Mouse (Mus musculus) neural tube, embryonic 15.5 days (tissue): ENCODE data around the gene Enkur. TPM values are rescaled to one million over a fixed set of nuclear protein-coding genes. Genes with fewer than 3 reads are reported as not detected.
"Not testable (repeated sequence)": the region's sequence is repeated elsewhere in the genome, so short reads cannot be mapped to it uniquely, and the experiment has no call there.

Source experiments
- ATAC-seq: fragments of 200-750 bp; cut with Nextera tagmentation; 2 replicates; pipeline ENCODE4 v1.8.0; 2017; ENCODE audit warnings: mild to moderate bottlenecking, moderate TSS enrichment, moderate library complexity; ENCODE audit not compliant: low FRiP score
- H3K27ac ChIP-seq: fragments of 300-500 bp; sonication (generic); replicated peaks from 2 replicates; pipeline ENCODE4 v1.5.1; 2015; ENCODE audit warnings: mild to moderate bottlenecking, inconsistent platforms
- H3K27me3 ChIP-seq: fragments of 300-500 bp; sonication (generic); replicated peaks from 2 replicates; pipeline ENCODE4 v1.6.1; 2015; ENCODE audit warnings: inconsistent platforms
- H3K36me3 ChIP-seq: fragments of 300-500 bp; sonication (generic); 2 replicates; pipeline ENCODE4 v1.6.1; 2015; ENCODE audit warnings: inconsistent platforms
- H3K4me1 ChIP-seq: fragments of 300-500 bp; sonication (generic); 2 replicates; pipeline ENCODE4 v1.6.1; 2015; ENCODE audit warnings: inconsistent platforms
- H3K4me2 ChIP-seq: fragments of 300-500 bp; sonication (generic); 2 replicates; pipeline ENCODE4 v1.6.1; 2015; ENCODE audit warnings: inconsistent platforms, mild to moderate bottlenecking, moderate library complexity
- H3K4me3 ChIP-seq: fragments of 300-500 bp; sonication (generic); replicated peaks from 2 replicates; pipeline ENCODE4 v1.5.1; 2015; ENCODE audit warnings: mild to moderate bottlenecking, inconsistent platforms
- H3K9ac ChIP-seq: fragments of 300-500 bp; sonication (generic); replicated peaks from 2 replicates; pipeline ENCODE4 v1.6.1; 2015; ENCODE audit warnings: mild to moderate bottlenecking, inconsistent platforms
- H3K9me3 ChIP-seq: fragments of 300-500 bp; sonication (generic); replicated peaks from 2 replicates; pipeline ENCODE4 v1.6.1; 2016; ENCODE audit warnings: inconsistent platforms
- WGBS: fragments of 180-500 bp; shearing (Covaris S2); methylation state at CpG from one replicate; pipeline ENCODE4 v1.1.7; 2015; ENCODE audit warnings: mixed read lengths; 5-methylcytosine and 5-hydroxymethylcytosine counted together
- polyA plus RNA-seq: library from polyadenylated mRNA; unstranded; fragments of >200 nt; fragmentation: Nextera tagmentation; extraction: Ambion mirVana; gene quantifications from 2 replicates; pipeline ENCODE4 v1.2.1, GENCODE M21; 2015

Gene Enkur
- polyA plus RNA-seq = 2.6 and 3.6 TPM in 2 replicates

DNA sequence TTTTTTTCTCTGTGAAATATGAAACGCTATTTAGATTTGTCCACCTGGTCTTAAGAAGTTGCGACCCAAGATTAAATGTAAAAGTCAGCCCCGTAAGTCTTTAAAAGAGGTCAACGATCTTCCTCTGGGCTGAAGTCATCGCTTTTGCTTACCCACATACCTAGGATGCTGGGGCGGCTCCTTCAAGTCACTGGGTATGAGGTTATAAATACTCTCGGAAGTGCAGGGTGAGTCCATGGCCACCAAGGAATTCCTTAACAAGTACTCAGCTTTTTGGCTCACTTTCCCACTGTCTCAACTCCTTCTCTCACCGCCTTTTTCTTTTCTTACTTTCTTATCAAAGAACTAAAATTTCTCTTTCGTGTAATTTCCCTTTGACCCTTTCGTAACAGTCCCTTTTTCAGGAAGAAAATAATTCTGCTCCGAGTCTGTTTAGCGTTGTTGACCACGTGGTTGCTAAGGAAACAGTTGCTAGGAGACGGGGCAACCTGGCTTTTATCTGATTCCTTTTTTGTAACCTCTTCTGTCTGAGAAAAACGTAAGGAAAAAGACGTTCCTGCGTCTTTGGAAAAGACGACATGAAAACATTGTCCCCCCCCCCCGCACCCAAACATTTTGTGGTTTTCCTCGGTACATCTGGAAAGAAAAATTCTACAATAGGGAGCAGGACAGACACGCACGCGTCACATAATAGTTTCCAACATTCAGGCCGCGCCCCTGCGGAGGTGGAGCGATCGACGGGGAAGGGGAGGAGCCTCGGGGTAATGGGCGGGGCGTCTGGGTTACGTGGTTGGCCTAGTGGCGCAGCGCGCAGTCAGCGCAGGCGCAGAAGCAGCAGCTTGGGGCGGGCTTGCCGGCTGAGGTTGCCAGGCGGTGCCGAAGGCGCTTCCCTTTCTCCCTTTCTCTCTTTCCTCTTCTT, at the start of gene Enkur, which contains the start of gene Thnsl1:
Enkur (minus strand) TSS at position 454 of the 919 bp plus-strand sequence.
Thnsl1 (plus strand) TSS at position 813 of the 919 bp plus-strand sequence.
- peak; percentile 100 for ATAC-seq
- H3K27ac ChIP-seq = peak within 1 kb of the TSS; percentile 88
- H3K4me1 ChIP-seq = peaks cover 19% of the 10 kb centered on the region
- 3% methylated on average over 43 of the region's 43 CpGs for WGBS
- H3K4me2 ChIP-seq = peak within 1 kb of the TSS; percentile 72
- no peaks in the 10 kb centered on the region for H3K9me3 ChIP-seq
- H3K27me3 ChIP-seq = no peaks in the 10 kb centered on the region
- H3K4me3 ChIP-seq = peak within 1 kb of the TSS; percentile 75
- H3K36me3 ChIP-seq = no peaks in the 10 kb centered on the region
- H3K9ac ChIP-seq = peak within 1 kb of the TSS; percentile 63

DNA sequence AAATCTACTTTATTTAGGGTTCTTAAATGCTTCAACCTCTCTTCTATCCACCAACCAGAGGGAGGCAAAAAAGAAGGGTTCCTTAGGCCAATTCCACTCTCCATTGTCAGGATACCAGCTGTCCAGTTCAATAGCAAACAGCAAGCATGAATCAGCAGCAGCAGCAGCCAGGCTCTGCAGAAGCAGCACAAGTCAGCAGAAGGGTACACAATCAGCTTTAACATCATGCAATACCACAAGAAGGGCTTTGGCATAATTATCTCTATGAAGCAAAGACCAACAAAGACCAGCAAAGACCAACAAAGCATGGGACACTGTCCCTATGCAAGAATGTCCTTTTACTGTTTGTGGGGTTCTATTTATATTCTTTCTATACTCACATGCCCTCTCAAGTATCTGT, 49.1 kb upstream of the Enkur start:
- Histone ChIP-seq H3K4me2 (no peak overlapping the region), H3K27me3 (no peaks in the 10 kb centered on the region), H3K9me3 (no peaks in the 10 kb centered on the region), H3K36me3 (no peaks in the 10 kb centered on the region), H3K27ac (no peak overlapping the region), H3K4me1 (no peaks in the 10 kb centered on the region), H3K4me3 (no peak overlapping the region), H3K9ac (no peak overlapping the region)
- no peak for ATAC-seq

DNA sequence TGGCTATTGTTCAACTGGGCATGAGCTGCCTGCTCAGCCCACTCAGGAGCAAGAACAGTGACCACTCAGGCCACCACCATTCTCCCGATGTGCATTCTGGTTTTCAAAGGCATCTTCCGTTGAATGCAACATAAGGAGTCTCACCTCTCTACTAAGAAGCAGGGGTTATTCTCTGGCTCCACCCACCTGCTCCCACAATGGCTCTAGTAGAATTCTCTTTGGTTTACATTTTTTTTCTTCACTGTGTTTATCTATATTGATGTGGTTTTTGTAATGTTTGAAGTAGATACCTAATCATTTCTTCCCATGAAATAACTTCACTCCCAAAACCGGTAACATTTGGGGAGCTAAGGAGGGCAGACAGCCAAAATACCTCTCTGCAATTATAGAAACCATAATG, 48.5 kb upstream of the Enkur start:
- Histone ChIP-seq H3K27me3 (no peaks in the 10 kb centered on the region), H3K4me1 (no peaks in the 10 kb centered on the region), H3K9me3 (no peaks in the 10 kb centered on the region), H3K27ac (no peak overlapping the region), H3K4me2 (no peak overlapping the region), H3K4me3 (no peak overlapping the region), H3K36me3 (no peaks in the 10 kb centered on the region), H3K9ac (no peak overlapping the region)
- ATAC-seq = no peak
- WGBS = 80% methylated on average over 3 of the region's 3 CpGs

DNA sequence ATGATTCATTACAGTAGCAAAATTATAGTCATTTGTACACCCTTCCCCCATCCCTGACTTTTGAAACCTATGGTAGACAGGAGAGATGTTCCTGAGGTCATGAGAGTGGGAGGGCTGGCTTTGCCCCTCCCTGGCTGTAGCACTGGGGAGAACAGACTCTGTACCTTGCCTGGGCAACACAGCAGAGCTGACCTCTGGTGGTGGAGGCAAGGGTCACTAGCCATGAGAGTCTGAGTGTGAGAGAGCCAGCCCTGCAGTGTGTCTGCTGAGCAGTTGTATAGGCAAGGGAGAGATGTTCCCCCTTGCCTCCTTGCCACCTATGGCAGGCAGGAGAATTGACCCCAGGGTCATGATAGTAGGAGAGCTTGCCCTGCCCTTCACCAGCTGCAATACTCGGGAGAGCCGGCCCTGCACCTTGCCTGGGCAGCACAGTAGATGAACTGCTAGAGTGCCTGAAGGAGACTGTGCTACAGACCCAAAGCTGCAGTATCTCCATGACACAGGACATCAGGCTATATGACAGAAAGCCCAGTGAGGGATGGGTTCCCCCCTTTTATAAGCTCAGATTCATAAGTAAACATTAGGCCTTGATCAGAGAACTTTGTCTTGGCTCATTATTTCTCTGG, 40.4 kb upstream of the Enkur start:
- Histone ChIP-seq H3K9me3 (no peaks in the 10 kb centered on the region), H3K4me3 (no peak overlapping the region), H3K9ac (no peak overlapping the region), H3K27me3 (no peaks in the 10 kb centered on the region), H3K4me2 (no peak overlapping the region), H3K4me1 (no peaks in the 10 kb centered on the region), H3K27ac (no peak overlapping the region), H3K36me3 (no peaks in the 10 kb centered on the region)
- ATAC-seq = no peak; the same call in 1 of the 2 replicates
- WGBS = 83% methylated on average over 2 of the region's 2 CpGs

DNA sequence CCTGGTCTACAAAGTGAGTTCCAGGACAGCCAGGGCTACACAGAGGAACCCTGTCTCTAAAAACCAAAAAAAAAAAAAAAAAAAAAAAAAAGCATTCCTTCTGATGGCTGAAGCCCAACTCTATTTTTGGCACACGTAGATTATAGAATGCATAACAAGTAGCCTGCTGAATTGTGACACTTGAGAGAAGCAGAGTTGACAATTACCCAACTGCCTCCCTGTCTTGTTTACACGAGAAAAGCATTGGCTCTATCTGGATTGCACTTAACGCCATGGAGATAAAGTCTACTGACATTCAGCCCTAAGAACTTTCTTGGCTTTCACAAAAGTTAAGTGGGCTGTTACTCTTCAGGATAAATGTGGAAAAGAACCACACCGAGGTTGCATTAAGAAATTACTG, 39.8 kb upstream of the Enkur start:
- Histone ChIP-seq H3K9me3 (no peaks in the 10 kb centered on the region), H3K4me1 (no peaks in the 10 kb centered on the region), H3K27ac (no peak overlapping the region), H3K4me3 (no peak overlapping the region), H3K4me2 (no peak overlapping the region), H3K27me3 (no peaks in the 10 kb centered on the region), H3K9ac (no peak overlapping the region), H3K36me3 (no peaks in the 10 kb centered on the region)
- WGBS = 83% methylated on average over 4 of the region's 4 CpGs
- ATAC-seq = no peak

DNA sequence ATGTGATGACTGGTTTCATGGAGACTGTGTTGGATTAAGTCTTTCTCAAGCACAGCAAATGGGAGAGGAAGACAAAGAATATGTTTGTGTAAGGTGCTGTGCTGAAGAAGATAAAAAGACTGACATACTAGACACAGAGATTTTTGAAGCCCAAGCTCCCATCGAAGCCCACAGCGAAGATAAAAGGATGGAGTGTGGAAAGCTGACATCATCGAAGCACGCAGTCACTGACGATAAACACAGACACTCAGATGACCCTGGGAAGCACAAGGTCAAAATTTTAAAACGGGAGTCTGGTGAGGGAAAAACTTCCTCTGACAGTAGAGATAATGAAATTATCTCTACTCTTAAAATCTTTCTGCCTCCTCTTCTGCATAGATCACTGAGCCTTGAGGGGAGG, 38.9 kb upstream of the Enkur start:
- H3K9ac ChIP-seq, H3K4me2 ChIP-seq, H3K27ac ChIP-seq, H3K4me1 ChIP-seq, H3K9me3 ChIP-seq, H3K36me3 ChIP-seq, H3K27me3 ChIP-seq, ATAC-seq, H3K4me3 ChIP-seq: not testable (repeated sequence)
- 84% methylated on average over 5 of the region's 6 CpGs for WGBS

DNA sequence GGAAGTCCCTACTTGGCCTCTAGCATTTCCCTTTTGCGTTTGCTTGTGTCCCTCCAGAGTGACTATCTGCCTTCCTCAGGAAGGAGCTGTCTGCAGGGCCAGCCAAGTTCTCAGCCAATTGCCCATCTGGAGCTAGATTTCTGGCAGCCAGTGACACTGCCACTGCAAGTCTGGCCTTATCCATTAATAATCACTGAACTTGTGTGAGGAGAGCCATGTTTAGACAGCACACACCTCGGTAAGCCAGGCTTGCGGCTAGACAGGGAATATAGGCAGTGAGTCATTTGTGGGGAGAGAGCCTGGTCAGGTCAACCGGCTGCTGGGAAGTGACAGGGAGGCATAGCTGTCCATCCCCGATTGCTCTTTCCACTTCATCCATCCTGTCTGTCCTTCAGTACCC, 31.7 kb upstream of the Enkur start:
- ATAC-seq = no peak
- Histone ChIP-seq H3K9ac (no peak overlapping the region), H3K9me3 (no peaks in the 10 kb centered on the region), H3K4me2 (no peak overlapping the region), H3K36me3 (no peaks in the 10 kb centered on the region), H3K27me3 (no peaks in the 10 kb centered on the region), H3K27ac (no peak overlapping the region), H3K4me3 (no peak overlapping the region), H3K4me1 (no peaks in the 10 kb centered on the region)
- 73% methylated on average over 5 of the region's 5 CpGs for WGBS

DNA sequence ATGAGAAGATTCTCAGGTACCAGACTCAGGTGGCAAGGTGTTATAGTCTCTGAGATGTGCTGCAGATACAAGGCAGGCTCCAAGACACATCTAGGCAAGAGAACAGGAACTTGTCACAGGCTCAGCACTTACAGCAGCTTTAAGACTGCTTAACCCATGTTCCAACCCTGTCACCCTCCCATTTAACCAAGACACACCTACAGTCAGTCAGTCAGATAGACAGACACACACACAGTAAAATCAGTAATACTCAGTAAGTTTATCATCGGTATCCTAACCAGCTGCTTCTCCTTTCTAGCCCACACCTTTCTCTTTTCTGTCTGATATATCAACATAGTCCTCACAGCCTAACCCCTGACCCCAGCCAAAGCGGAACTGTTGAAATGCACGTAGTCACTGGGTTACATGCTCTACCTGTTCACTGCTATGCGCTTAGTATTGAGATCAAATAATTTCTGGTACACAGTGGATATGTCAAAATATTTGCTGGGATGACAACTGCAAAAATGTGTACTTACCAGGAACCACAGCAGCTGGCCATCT, 30.8 kb upstream of the Enkur start:
- no peak overlapping the region for H3K4me3 ChIP-seq
- no peaks in the 10 kb centered on the region for H3K36me3 ChIP-seq
- H3K9ac ChIP-seq = no peak overlapping the region
- H3K4me2 ChIP-seq = no peak overlapping the region
- no peak overlapping the region for H3K27ac ChIP-seq
- no peaks in the 10 kb centered on the region for H3K27me3 ChIP-seq
- no peak for ATAC-seq
- H3K4me1 ChIP-seq = no peaks in the 10 kb centered on the region
- WGBS = 94% methylated on average over 4 of the region's 4 CpGs
- H3K9me3 ChIP-seq = no peaks in the 10 kb centered on the region

DNA sequence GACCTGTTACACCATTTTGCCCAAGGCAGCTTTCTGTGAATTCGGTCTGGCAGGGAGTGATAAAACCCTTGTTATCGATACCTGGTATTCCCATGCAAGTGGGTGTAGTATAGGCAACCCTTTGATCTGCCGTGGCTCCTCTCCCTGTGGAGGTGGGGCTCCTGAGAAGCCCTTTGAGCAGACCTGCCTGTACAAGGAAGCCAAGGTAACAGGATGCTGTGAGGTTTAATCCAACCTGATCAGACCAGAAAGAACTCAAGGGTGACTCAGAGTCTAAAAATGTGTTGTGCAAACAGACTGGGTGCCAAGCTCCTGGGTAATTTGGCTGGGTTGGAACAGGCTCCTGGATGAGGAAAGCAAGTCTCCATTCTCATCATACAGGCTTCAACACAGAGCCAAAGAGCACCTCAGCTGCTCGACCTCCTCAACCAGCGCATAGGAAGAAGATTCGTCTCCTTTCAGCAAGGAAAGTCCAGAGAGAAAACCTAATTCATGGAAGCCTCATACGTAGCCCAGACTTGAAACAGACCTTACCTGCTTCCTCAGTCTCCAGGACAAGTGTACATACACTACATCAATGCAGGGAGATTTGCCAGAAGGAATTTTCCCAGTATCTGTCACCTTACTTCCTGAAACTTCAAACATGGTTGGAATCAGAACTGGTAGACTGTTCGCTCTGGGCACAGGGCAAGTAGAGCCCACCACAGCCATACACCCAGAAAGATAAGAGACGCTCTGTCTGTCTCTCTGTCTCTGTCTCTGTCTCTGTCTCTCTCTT, 29.9 kb upstream of the Enkur start:
- H3K4me2 ChIP-seq = no peak overlapping the region
- no peaks in the 10 kb centered on the region for H3K9me3 ChIP-seq
- no peak overlapping the region for H3K27ac ChIP-seq
- ATAC-seq = no peak
- no peak overlapping the region for H3K9ac ChIP-seq
- no peaks in the 10 kb centered on the region for H3K36me3 ChIP-seq
- H3K4me1 ChIP-seq = no peaks in the 10 kb centered on the region
- 85% methylated on average over 9 of the region's 9 CpGs for WGBS
- no peaks in the 10 kb centered on the region for H3K27me3 ChIP-seq
- no peak overlapping the region for H3K4me3 ChIP-seq

DNA sequence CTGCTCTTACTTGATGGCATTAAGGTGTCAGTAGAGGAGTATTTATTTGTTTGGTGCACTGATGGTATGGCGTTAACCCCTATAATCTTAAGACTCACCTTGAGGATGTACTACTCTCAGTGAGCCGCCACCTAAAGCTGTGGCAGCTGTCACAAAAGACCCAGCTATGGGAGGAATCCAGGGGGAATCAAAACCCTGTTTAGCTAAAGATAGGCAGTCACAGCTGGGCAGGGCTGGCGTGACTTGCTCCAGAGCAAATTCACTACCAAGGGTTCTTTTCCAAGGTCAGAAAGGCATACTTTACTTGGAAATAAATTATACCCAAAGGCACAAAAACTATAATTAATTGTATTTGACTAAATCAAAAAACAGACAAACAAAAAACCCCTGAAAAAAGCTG, 26.0 kb upstream of the Enkur start:
- Histone ChIP-seq H3K9me3 (no peaks in the 10 kb centered on the region), H3K4me3 (no peak overlapping the region), H3K9ac (no peak overlapping the region), H3K27me3 (no peaks in the 10 kb centered on the region), H3K4me1 (no peaks in the 10 kb centered on the region), H3K4me2 (no peak overlapping the region), H3K36me3 (no peaks in the 10 kb centered on the region), H3K27ac (no peak overlapping the region)
- 87% methylated on average over 3 of the region's 3 CpGs for WGBS
- ATAC-seq = no peak

DNA sequence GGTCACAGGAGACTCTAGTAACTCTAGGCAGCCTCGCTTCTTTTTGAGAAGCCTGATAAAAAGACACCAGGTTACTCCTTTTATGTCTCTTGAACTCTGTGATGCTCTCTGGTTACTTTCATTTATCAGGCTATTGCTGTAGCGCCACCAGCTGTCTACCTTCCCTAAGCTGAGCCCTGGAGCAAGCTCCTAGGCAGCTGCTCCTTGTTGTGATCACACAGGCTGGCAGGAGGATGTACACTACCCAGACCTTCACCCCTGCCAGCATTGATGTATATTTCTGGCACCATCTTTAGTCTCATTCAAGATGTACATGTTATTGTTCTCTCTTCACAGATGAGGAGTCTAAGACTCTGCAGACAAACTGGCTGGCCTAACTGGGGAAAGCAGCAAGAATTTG, 25.1 kb upstream of the Enkur start:
- Histone ChIP-seq H3K27me3 (no peaks in the 10 kb centered on the region), H3K9me3 (no peaks in the 10 kb centered on the region), H3K4me1 (no peaks in the 10 kb centered on the region), H3K9ac (no peak overlapping the region), H3K36me3 (no peaks in the 10 kb centered on the region), H3K27ac (no peak overlapping the region), H3K4me2 (no peak overlapping the region), H3K4me3 (no peak overlapping the region)
- 69% methylated on average over 2 of the region's 2 CpGs for WGBS
- no peak for ATAC-seq
